Mouse (Mus musculus) lung, embryonic 14.5 days (tissue): ENCODE measurements around the gene Serinc3. TPM values are rescaled to one million over a fixed set of nuclear protein-coding genes. Genes with fewer than 3 reads are reported as not detected.
A peak's percentile ranks its signal among the peaks of the same experiment; 100 is the strongest.

ENCODE experiments used
- ATAC-seq: fragments of 200-750 bp; cut with Nextera tagmentation; 2 replicates; pipeline ENCODE4 v1.8.0; 2017; ENCODE audit warnings: mild to moderate bottlenecking, moderate TSS enrichment, moderate library complexity; ENCODE audit not compliant: insufficient read depth
- DNase-seq: peaks from one replicate; pipeline ENCODE4 v3.0.0-alpha.2; 2015
- H3K27ac ChIP-seq: fragments of 300-500 bp; sonication (generic); 2 replicates; pipeline ENCODE4 v1.5.1; 2014; ENCODE audit warnings: low read depth, mild to moderate bottlenecking, moderate library complexity
- H3K27me3 ChIP-seq: fragments of 300-500 bp; sonication (generic); 2 replicates; pipeline ENCODE4 v1.6.1; 2014; ENCODE audit warnings: low read length, control low read depth; ENCODE audit not compliant: insufficient read depth
- H3K36me3 ChIP-seq: fragments of 300-500 bp; sonication (generic); 2 replicates; pipeline ENCODE4 v1.6.1; 2014; ENCODE audit warnings: control low read depth; ENCODE audit not compliant: insufficient read depth
- H3K4me1 ChIP-seq: fragments of 300-500 bp; sonication (generic); 2 replicates; pipeline ENCODE4 v1.6.1; 2014; ENCODE audit warnings: antibody characterized with exemption, control low read depth; ENCODE audit not compliant: insufficient read depth
- H3K4me2 ChIP-seq: fragments of 300-500 bp; sonication (generic); 2 replicates; pipeline ENCODE4 v1.6.1; 2014; ENCODE audit warnings: mild to moderate bottlenecking
- H3K4me3 ChIP-seq: fragments of 300-500 bp; sonication (generic); 2 replicates; pipeline ENCODE4 v1.5.1; 2014; ENCODE audit warnings: low read depth, low read length
- H3K9ac ChIP-seq: fragments of 300-500 bp; sonication (generic); 2 replicates; pipeline ENCODE4 v1.6.1; 2014
- H3K9me3 ChIP-seq: fragments of 300-500 bp; sonication (generic); 2 replicates; pipeline ENCODE4 v1.6.1; 2016; ENCODE audit warnings: low read depth, low read length, control low read depth
- CTCF ChIP-seq: IDR thresholded peaks from 2 replicates; pipeline ENCODE4 v1.5.1; 2016; ENCODE audit warnings: antibody characterized with exemption, low read depth
- WGBS: fragments of 180-500 bp; shearing (Covaris S2); extraction: QIAGEN DNeasy Blood & Tissue Kit; methylation state at CpG from one replicate; pipeline ENCODE4 v1.1.7; 2014; 5-methylcytosine and 5-hydroxymethylcytosine counted together
- polyA plus RNA-seq: library from polyadenylated mRNA; unstranded; fragments of >200 nt; fragmentation: Nextera tagmentation; extraction: Ambion mirVana; gene quantifications from 2 replicates; pipeline ENCODE4 v1.2.1, GENCODE M21; 2014

The Serinc3 gene
- polyA plus RNA-seq, 1 experiment from 2014 or later = 56.2 TPM

DNA sequence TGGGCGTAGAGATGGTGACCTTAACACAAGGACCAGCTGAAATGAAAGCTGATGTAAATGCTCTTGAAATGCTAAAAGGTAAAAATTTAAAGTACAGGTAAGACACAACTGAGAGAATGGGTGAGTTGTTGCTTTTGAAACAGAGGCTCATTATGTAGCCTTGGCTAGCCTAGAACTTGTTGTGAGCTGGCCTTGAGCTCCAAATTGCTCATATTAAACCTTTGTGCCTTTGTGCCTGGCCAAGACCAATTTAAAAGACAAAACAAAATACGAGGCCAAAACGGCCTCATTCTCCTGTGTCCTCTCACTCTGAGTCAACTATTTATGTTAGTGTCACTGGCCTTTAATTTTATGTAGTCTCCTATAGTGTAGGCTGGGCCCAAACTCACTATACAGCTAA, 42.0 kb upstream of the Serinc3 start:
- H3K27me3 ChIP-seq = no peaks in the 10 kb centered on the region
- ATAC-seq (no peak), DNase-seq (no peak)
- no peak for TF ChIP-seq CTCF
- no peak overlapping the region for H3K27ac ChIP-seq
- no peaks in the 10 kb centered on the region for H3K36me3 ChIP-seq
- H3K4me1 ChIP-seq = peaks cover 27% of the 10 kb centered on the region
- no peak overlapping the region for H3K4me3 ChIP-seq
- H3K4me2 ChIP-seq = no peak overlapping the region
- H3K9me3 ChIP-seq = no peaks in the 10 kb centered on the region
- no peak overlapping the region for H3K9ac ChIP-seq
- WGBS = 64% methylated on average over 3 of the region's 3 CpGs

DNA sequence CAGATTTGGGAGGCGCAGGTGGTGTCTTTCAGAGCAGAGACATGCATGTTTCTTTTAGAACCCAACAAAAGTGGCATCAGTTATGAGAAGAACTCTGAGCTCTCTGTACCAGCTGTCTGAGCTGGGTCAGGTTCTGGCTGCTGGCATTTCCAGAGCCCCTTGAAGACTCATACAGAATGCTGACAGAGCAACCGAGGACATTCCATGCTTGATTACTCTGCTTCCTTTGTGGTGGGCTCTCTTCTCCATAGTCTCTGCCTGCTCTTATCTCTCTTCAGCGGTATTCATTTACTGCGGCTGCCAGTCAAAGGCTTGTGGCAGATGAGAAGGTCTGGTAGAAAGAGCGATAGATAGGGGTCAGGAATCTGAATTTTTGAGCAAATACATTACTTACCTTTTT, 41.3 kb upstream of the Serinc3 start:
- Histone ChIP-seq H3K4me3 (no peak overlapping the region), H3K27me3 (no peaks in the 10 kb centered on the region), H3K36me3 (no peaks in the 10 kb centered on the region), H3K4me2 (peak overlapping the region; percentile 50), H3K27ac (peak overlapping the region; percentile 91), H3K4me1 (peaks cover 27% of the 10 kb centered on the region), H3K9ac (peak overlapping the region; percentile 21; the same call in 1 of the 2 replicates), H3K9me3 (no peaks in the 10 kb centered on the region)
- ATAC-seq (peak; percentile 28; the same call in 1 of the 2 replicates), DNase-seq (peak; percentile 32)
- 53% methylated on average over 5 of the region's 5 CpGs for WGBS
- TF ChIP-seq CTCF = no peak

DNA sequence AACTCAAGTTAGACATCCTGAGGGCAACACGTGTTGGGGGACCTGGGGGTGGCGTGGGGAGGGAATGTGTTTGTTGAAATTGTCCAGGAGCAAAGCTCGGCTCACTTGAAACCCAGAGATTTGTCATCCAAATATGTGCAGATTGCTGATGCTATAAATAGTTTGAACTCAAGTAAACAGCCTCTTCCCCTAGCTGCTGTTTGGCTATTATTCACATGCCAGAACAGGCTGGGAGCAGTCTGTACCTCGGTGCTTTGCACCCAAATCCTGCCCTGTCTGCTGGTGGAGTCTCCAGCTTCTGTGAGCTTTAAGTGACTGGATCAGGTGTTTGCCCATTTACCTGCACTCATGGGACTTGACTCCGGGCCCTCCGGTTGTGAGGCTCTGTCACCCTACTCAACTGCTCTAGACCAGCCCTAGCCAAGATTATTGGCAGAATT, 40.9 kb upstream of the Serinc3 start:
- DNase-seq (peak; percentile 76), ATAC-seq (peak; percentile 81)
- no peak for TF ChIP-seq CTCF
- Histone ChIP-seq H3K27me3 (no peaks in the 10 kb centered on the region), H3K4me1 (peaks cover 25% of the 10 kb centered on the region), H3K27ac (peak overlapping the region; percentile 91), H3K9ac (peak overlapping the region; percentile 21; the same call in 1 of the 2 replicates), H3K4me2 (peak overlapping the region; percentile 50), H3K36me3 (no peaks in the 10 kb centered on the region), H3K4me3 (no peak overlapping the region), H3K9me3 (no peaks in the 10 kb centered on the region)
- WGBS = 17% methylated on average over 6 of the region's 6 CpGs

DNA sequence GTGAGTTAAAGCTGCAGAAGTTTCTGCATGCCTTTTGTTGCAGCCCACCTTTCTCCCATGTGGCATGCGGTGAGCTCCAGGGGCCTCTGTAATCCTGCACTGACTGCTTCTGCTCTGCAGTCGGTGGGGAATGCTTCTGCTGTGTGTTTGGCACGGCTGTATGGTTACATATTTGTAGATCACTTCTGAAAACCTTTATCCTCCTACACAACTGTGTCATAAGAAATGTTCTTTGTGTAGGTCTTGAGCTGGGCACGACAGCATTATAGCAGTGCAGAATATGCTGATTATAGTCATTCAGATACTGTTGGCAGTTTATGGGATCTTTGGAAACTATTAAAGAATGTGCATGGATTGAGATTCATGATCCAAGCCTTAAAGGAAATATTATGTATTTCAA, 40.4 kb upstream of the Serinc3 start:
- Histone ChIP-seq H3K4me1 (peaks cover 21% of the 10 kb centered on the region), H3K27ac (peak overlapping the region; percentile 91), H3K4me3 (no peak overlapping the region), H3K4me2 (peak overlapping the region; percentile 50; the same call in 1 of the 2 replicates), H3K27me3 (no peaks in the 10 kb centered on the region), H3K9ac (no peak overlapping the region), H3K9me3 (no peaks in the 10 kb centered on the region), H3K36me3 (no peaks in the 10 kb centered on the region)
- 25% methylated on average over 4 of the region's 4 CpGs for WGBS
- peak; percentile 49 for ATAC-seq
- peak; percentile 27 for DNase-seq
- no peak for TF ChIP-seq CTCF

DNA sequence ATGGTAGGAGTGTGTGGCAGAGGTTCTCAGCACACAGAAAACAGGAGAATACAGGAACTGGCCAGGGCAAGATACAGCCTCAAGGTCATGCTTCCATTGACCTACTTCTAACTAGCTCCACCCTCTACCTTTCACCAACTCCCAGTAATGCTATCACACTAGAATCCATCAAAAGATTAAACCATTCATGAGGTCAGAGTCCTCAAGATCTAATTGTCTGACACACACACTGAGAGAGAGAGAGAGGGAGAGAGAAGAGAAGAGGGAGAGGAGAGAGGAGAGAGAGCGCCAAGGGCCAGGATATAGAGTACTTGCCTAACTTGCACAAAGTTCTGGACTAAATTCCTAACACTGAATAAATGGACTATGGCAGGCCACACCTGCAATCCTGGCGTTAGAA, 37.4 kb upstream of the Serinc3 start:
- ATAC-seq (no peak), DNase-seq (no peak)
- Histone ChIP-seq H3K4me1 (peaks cover 21% of the 10 kb centered on the region), H3K4me2 (no peak overlapping the region), H3K27ac (no peak overlapping the region), H3K9ac (no peak overlapping the region), H3K36me3 (no peaks in the 10 kb centered on the region), H3K9me3 (no peaks in the 10 kb centered on the region), H3K27me3 (no peaks in the 10 kb centered on the region), H3K4me3 (no peak overlapping the region)
- 86% methylated on average over 2 of the region's 2 CpGs for WGBS
- no peak for TF ChIP-seq CTCF

DNA sequence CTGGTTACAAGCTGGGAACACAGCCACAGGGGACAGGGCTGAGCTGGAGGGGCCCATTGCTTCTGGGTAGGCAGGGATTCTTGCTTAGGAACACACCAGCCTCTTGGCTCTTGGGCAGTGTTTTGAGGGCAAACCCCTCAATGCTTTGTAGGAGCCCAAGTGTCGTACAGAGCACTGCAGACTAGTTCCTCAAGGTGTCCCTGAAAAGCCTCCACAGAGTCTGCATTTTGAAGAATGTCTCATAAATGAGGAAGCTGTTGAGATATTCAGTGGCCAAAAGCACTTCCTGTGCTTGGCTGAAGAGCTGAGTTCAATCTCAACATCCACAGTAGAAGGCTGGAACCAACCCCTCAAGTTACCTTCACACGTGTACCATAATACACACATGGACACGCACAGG, 31.8 kb upstream of the Serinc3 start:
- no peak for TF ChIP-seq CTCF
- H3K36me3 ChIP-seq = no peaks in the 10 kb centered on the region
- H3K4me2 ChIP-seq = no peak overlapping the region
- DNase-seq (no peak), ATAC-seq (no peak)
- H3K27ac ChIP-seq = 0 out of 2 replicates have a peak overlapping the region, but pooled peaks have one; percentile 9
- 91% methylated on average over 3 of the region's 3 CpGs for WGBS
- H3K4me3 ChIP-seq = no peak overlapping the region
- H3K9me3 ChIP-seq = no peaks in the 10 kb centered on the region
- peaks cover 13% of the 10 kb centered on the region for H3K4me1 ChIP-seq
- H3K27me3 ChIP-seq = no peaks in the 10 kb centered on the region
- H3K9ac ChIP-seq = no peak overlapping the region

DNA sequence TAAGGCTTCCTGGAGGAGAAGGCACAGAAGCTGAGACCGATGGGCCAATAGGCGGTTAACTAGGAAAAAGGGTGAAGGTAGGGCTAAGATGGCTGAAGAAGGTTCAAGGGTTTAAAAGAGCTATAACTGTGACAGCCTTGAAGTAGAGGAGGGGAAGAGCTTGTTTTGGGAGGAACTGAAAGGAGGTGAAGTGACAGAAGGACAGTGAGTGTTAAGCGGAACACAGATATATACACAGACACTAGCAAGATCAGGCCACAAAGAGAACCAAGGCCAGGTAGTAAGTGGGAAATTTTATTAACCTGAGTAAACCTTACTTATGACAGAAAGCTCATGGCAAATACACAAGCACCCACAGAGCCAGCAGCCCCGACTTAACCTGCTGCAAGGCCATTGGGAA, 31.4 kb upstream of the Serinc3 start:
- ATAC-seq = no peak
- no peak for TF ChIP-seq CTCF

More for the DNA sequence above, 31.4 kb upstream of the Serinc3 start:
- 84% methylated on average over 4 of the region's 4 CpGs for WGBS
- no peak for DNase-seq
- H3K4me2 ChIP-seq = no peak overlapping the region
- peaks cover 13% of the 10 kb centered on the region for H3K4me1 ChIP-seq
- no peaks in the 10 kb centered on the region for H3K36me3 ChIP-seq
- H3K4me3 ChIP-seq = no peak overlapping the region
- H3K27me3 ChIP-seq = no peaks in the 10 kb centered on the region
- H3K9ac ChIP-seq = no peak overlapping the region
- H3K27ac ChIP-seq = no peak overlapping the region
- H3K9me3 ChIP-seq = no peaks in the 10 kb centered on the region
